Mouse (Mus musculus) G1E (cell line): ENCODE measurements around the gene Slc50a1. TPM values are rescaled to one million over a fixed set of nuclear protein-coding genes. Genes with fewer than 3 reads are reported as not detected.

Experiments used
- ATAC-seq: 2 replicates; pipeline ENCODE4 v1.8.0; 2016; ENCODE audit warnings: mild to moderate bottlenecking; ENCODE audit not compliant: insufficient number of reproducible peaks, poor library complexity, low FRiP score, severe bottlenecking; ENCODE audit errors: extremely low read depth
- DNase-seq: peaks from one replicate; pipeline ENCODE4 v3.0.0; 2012; ENCODE audit warnings: low spot score
- H3K27me3 ChIP-seq: 2 replicates; pipeline ENCODE4 v1.6.1; 2012; ENCODE audit warnings: mild to moderate bottlenecking, low read length, inconsistent platforms; ENCODE audit not compliant: insufficient read depth
- H3K36me3 ChIP-seq: replicated peaks from 2 replicates; pipeline ENCODE3; 2012; ENCODE audit warnings: mild to moderate bottlenecking, inconsistent platforms
- H3K4me1 ChIP-seq: 2 replicates; pipeline ENCODE4 v1.6.1; 2012; ENCODE audit warnings: low read depth, low read length, inconsistent platforms, mixed read lengths; ENCODE audit not compliant: insufficient read depth
- H3K4me3 ChIP-seq: 2 replicates; pipeline ENCODE4 v1.5.1; 2012; ENCODE audit warnings: low read depth, mild to moderate bottlenecking, inconsistent platforms, low read length, moderate library complexity, mixed read lengths
- H3K9me3 ChIP-seq: replicated peaks from 2 replicates; pipeline ENCODE4 v1.6.1; 2012; ENCODE audit warnings: inconsistent platforms
- CTCF ChIP-seq: IDR thresholded peaks from 2 replicates; pipeline ENCODE4 v1.5.1; 2012; ENCODE audit warnings: low read depth, low read length, inconsistent platforms, mixed read lengths
- GATA1 ChIP-seq: IDR thresholded peaks from 2 replicates; pipeline ENCODE4 v1.6.1; 2012; ENCODE audit warnings: borderline replicate concordance, low read length, inconsistent platforms, mixed read lengths
- GATA2 ChIP-seq: IDR thresholded peaks from 2 replicates; pipeline ENCODE4 v1.6.1; 2012; ENCODE audit warnings: low read depth, low read length, inconsistent platforms, borderline replicate concordance
- POLR2AphosphoS5 ChIP-seq: IDR thresholded peaks from 2 replicates; pipeline ENCODE4 v1.6.1; 2012; ENCODE audit warnings: low read depth, low read length, inconsistent platforms; ENCODE audit not compliant: insufficient replicate concordance
- TAL1 ChIP-seq: conservative IDR thresholded peaks from 2 replicates; pipeline ENCODE4 v1.6.1; 2012; ENCODE audit warnings: low read depth, low read length, inconsistent platforms, mixed read lengths
- polyA plus RNA-seq: library from polyadenylated mRNA; stranded (reverse); fragments of >175 nt; gene quantifications from 2 replicates; pipeline ENCODE4 v1.2.3, GENCODE M21; 2012
- total RNA-seq, 2 experiments: library from RNA; stranded (forward) in 1 of 2; stranded (reverse) in 1 of 2; fragments of 200-1000 nt in 1 of 2; fragments of >200 nt in 1 of 2; fragmentation: Nextera tagmentation in 1 of 2; gene quantifications; 2 replicates each; pipeline ENCODE4 v1.2.3; 2014 to 2017

Gene Slc50a1
- total and polyA plus RNA-seq, 3 experiments = 0.66 TPM; not detected in 2

DNA sequence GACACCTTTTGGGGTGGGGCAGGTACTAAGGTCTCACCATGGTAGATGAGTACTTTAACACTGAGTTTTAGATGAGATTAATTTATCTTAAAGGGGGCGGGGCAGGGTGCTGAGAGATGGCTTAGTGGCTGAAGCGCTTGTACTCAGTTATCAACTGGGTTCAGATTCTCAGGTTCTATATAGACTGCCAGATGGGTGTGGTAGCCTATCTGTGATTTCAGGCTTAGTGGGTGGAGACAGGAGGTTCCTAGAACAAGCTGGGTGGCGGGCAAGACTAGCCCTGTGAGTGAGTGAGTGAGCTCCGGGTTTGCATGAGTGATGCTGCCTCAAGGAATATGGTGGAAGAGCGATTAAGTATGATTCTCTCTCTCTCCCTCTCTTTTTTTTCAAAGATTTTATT, 15.4 kb downstream of the Slc50a1 start:
- Histone ChIP-seq H3K9me3 (no peaks in the 10 kb centered on the region), H3K36me3 (peaks cover under 1% of the 10 kb centered on the region), H3K4me3 (no peak overlapping the region), H3K4me1 (peaks cover 23% of the 10 kb centered on the region), H3K27me3 (peaks cover 63% of the 10 kb centered on the region)
- TF ChIP-seq GATA1 (no peak), TAL1 (no peak), POLR2AphosphoS5 (no peak), GATA2 (no peak), CTCF (no peak)
- no peak for ATAC-seq
- no peak for DNase-seq

DNA sequence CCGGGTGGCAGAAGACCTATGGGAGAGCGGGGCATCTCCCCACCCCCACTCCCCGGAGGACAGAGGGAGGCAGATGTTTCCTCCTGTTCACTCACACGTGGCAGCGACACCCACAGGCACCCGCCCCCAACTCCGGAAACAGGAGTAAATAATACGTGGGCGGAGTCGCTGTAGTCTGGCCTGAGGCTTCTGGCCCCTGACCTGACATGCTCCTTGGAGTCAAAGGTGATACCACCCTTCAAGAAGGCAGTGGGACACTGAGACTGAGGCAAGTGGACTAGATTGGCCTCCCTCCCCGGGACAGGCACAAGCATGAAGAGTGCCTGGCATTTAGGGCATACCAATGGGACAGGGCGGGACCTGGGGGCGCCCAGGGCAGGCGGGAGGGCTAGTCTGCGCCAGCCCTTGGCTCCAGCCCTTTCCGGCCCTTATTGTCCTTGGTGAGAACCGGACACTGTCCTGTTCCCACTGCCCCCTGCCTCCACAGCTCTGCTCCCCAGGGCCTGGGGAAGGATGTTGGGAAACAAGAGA, 18.9 kb downstream of the Slc50a1 start:
- DNase-seq = peak; percentile 73

DNA sequence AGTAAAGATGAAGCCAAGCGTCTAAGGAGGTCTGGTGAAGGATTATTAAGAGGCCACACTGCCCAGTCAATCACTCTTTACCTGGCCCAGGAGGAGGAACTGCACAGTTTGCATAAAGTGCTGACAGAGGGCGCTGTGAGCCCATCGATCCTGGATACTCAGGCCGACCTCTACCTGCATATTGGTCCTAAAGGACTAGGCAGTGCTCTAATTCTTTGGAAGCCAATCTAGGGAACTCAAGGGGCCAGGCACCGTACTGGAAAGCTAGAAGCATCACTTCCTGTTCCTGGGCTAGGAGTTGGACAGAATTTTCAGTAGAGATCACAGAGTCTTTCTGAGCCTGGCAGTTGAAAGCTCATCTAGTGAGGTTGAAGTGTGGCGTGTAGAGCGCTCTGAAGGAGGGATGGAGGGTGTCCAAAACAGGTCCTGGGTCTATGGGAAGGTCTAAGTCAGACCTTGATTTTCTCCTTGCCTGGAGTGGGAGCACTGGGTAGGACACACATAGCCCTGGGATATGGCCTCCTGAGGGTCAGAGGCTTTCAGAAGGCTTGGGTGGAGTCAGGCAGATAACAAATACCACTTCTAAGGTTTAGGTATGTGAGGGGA, 19.8 kb downstream of the Slc50a1 start:
- TF ChIP-seq CTCF = 0 out of 2 replicates have a peak, but pooled peaks have one; percentile 32
- TF ChIP-seq POLR2AphosphoS5 = peak; percentile 41; the same call in 1 of the 2 replicates
- TF ChIP-seq GATA2 = no peak
- Histone ChIP-seq H3K27me3 (peaks cover 27% of the 10 kb centered on the region), H3K4me3 (no peak overlapping the region), H3K4me1 (peaks cover 57% of the 10 kb centered on the region), H3K36me3 (peaks cover 28% of the 10 kb centered on the region), H3K9me3 (no peaks in the 10 kb centered on the region)
- ATAC-seq (no peak), DNase-seq (no peak)

More for the DNA sequence above, 18.9 kb downstream of the Slc50a1 start:
- peak overlapping the region; percentile 58; the same call in 1 of the 2 replicates for H3K4me3 ChIP-seq
- peaks cover 33% of the 10 kb centered on the region for H3K27me3 ChIP-seq
- no peaks in the 10 kb centered on the region for H3K9me3 ChIP-seq
- peaks cover 28% of the 10 kb centered on the region for H3K36me3 ChIP-seq
- TF ChIP-seq TAL1 (no peak), GATA2 (no peak), POLR2AphosphoS5 (no peak), GATA1 (no peak), CTCF (no peak)
- peaks cover 50% of the 10 kb centered on the region for H3K4me1 ChIP-seq
- ATAC-seq = peak; percentile 32

DNA sequence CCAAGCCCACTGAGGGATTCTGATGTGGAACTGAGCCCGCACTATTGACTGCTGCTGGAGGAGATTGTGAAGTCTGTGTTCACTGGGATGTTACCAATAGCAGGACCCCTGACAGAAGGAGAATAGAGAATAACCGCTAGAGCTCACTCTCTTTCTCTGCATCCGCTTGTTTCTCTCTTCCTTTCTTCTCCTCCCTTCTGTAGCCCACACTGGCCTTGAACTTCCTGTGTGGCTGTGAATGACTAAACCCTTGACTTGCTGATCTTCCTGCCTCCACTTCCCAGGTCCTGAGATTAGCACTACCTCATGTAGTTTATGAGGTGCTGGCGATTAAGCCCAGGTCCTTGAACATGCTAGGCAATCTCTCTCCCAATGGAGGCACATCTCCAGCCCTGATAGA, 22.9 kb downstream of the Slc50a1 start:
- TF ChIP-seq TAL1 = no peak
- no peak for TF ChIP-seq GATA1
- TF ChIP-seq GATA2 = no peak
- TF ChIP-seq POLR2AphosphoS5 = no peak
- TF ChIP-seq CTCF = no peak
- H3K36me3 ChIP-seq = peaks cover 28% of the 10 kb centered on the region
- no peak for ATAC-seq
- no peak overlapping the region; the same call in 1 of the 2 replicates for H3K4me3 ChIP-seq
- DNase-seq = no peak
- H3K9me3 ChIP-seq = no peaks in the 10 kb centered on the region
- peaks cover 25% of the 10 kb centered on the region for H3K27me3 ChIP-seq
- H3K4me1 ChIP-seq = peaks cover 71% of the 10 kb centered on the region

DNA sequence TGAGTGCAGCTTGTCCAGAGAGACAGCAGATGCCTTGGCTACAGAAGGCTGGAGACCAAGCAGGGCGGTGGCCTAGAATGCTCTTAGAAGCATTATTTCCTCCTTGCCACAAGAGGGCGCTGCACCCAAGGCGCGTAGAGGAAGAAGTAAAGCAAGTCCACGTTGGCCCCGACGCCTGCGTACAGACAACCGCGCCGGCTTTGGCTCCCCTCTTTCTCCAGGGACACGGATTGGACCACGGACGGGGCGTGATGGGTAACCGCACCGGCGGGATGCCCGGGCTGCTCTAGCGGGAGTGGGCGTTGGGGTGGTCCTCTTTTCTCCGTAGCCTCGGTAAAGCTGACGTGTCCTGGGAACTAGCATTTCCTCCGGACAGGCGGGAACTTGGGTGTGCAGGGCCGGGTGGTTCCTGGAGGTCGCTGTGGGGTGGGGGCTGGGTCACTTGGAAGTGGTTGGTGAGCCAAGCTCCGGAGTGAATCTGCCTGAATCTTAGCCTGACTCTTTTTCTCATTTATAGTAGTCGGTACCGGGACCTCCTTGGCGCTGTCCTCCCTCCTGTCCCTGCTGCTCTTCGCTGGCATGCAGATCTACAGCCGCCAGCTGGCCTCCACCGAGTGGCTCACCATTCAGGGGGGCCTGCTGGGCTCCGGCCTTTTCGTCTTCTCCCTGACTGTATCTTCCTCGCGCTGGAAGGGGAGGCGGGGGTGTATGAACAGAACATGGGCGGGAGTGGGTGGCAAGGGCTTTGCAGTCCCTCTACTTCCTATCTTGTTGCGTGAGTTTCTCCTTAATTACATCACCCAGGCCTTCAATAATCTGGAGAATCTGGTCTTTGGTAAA, 23.9 kb downstream of the Slc50a1 start, which contains the start of gene Trim46:
Gene Trim46, minus strand, starts transcription at position 49 of the 840 bp plus-strand sequence.
- H3K9me3 ChIP-seq = no peaks in the 10 kb centered on the region
- H3K4me3 ChIP-seq = peak within 1 kb of the TSS; percentile 84
- H3K36me3 ChIP-seq = peaks cover 28% of the 10 kb centered on the region
- peaks cover 67% of the 10 kb centered on the region for H3K4me1 ChIP-seq
- TF ChIP-seq CTCF = peak; percentile 90
- TF ChIP-seq GATA2 = no peak
- no peak for TF ChIP-seq POLR2AphosphoS5
- no peak for TF ChIP-seq GATA1
- TF ChIP-seq TAL1 = no peak
- peak; percentile 84 for DNase-seq
- peak; percentile 66 for ATAC-seq
- H3K27me3 ChIP-seq = peaks cover 25% of the 10 kb centered on the region

DNA sequence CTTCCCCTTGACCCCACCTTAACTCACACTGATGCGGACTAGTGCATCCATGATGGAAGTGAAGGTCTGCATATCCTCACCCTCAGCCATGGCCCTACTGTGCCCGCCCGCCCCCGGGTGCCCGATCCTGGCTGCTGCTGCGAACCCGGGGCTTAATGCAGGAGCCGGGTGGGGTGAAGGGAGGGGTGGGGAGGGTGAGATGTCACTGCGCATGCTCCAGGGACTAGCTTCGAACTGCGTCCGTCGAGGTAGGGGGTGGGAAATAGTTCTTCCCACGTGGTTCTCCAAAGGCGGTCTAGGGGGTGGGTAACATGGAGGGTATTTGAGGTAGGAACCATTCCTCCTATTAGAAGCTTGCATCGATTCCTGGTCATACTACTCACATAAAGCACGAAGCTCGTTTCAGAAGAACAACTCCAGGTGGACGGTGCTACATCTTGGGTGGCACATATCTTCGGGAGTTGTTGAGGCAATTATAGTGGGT, 24.6 kb downstream of the Slc50a1 start, which contains the start of gene Krtcap2:
Gene Krtcap2, plus strand, starts transcription at position 279 of the 484 bp plus-strand sequence.
- Histone ChIP-seq H3K36me3 (peaks cover 28% of the 10 kb centered on the region), H3K9me3 (no peaks in the 10 kb centered on the region), H3K27me3 (peaks cover 28% of the 10 kb centered on the region), H3K4me3 (peak within 1 kb of the TSS; percentile 84), H3K4me1 (peaks cover 59% of the 10 kb centered on the region)
- ATAC-seq (no peak), DNase-seq (no peak)
- no peak for TF ChIP-seq TAL1
- no peak for TF ChIP-seq GATA2
- no peak for TF ChIP-seq CTCF
- no peak for TF ChIP-seq POLR2AphosphoS5
- no peak for TF ChIP-seq GATA1
